Mouse (Mus musculus): ENCODE measurements at regions not wholly inside any gene's neighbourhood (a gene's known extent, or its start where the extent isn't known, plus 50 kb on each side); places are given as distances from the start of the nearest gene placed in this dataset.

DNA sequence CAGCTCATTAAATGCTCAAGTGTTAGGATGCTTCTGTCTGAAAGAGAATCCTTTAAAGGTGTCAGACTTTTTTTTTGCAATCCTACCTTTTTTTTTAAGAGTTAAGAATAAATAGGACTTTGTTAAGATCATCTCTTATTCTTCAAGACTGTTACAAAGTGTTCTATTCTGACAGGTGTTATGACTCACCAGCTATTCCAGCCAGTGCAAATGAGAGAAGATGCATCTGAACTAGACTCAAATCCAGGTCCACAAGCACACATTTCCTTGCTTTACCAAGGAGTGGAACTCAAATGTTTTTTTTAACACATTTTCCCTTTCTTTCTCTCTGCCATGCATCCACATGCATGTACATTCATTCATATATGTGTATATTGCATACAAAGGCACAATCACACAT is 98.4 kb upstream of the Atp10a start:
- no peak for DNase-seq (ENCODE audit: low spot score in 2 of 2)

DNA sequence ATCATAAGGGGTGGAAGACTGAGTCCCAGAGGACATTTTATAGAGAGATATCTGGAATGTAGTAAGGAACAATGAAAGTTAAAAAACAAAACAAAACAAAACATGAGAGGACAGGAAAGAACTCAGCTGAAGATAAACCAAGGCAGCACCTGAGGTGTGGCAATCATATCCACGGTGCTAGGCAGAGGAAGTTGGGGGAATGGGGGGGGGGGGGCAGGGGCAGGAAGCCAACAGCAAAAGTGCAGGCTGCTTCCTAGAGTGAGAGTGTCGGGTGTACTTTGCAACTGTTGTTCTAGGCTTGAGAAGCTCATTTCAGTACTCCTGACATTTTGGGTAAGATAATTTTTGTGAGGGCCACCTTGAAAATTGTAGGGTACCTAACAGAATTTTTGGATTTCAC is 87.2 kb upstream of the Atp10a start:
- peak; percentile 12 to 35 for DNase-seq (ENCODE audit: low spot score in 2 of 2)

DNA sequence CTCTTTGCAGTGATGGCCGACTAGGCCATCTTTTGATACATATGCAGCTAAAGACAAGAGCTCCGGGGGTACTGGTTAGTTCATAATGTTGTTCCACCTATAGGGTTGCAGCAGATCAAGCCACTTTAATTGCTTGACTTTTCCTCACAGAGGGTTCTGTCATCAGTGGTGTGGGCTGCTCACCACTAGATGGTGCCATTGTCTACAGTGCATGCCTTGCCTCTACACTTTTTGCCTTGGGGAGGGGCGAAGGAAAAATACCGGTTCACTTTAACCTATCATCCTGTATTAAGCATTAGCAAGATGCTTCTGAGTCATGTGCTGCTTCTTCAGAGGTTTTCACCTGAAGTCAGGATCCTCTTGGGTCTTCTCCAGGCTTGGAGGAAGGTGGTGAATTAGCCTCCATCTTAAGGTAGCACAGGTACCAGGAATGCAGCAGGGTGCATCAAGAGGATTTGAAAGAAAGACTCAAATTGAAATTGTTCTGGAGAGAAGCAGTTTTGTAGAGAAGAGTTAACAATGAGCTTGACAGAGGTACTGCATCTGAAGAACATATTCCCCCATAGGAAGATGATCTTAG is 71.6 kb upstream of the Atp10a start:
- peak; percentile 65 to 79 for DNase-seq (ENCODE audit: low spot score in 2 of 2)

DNA sequence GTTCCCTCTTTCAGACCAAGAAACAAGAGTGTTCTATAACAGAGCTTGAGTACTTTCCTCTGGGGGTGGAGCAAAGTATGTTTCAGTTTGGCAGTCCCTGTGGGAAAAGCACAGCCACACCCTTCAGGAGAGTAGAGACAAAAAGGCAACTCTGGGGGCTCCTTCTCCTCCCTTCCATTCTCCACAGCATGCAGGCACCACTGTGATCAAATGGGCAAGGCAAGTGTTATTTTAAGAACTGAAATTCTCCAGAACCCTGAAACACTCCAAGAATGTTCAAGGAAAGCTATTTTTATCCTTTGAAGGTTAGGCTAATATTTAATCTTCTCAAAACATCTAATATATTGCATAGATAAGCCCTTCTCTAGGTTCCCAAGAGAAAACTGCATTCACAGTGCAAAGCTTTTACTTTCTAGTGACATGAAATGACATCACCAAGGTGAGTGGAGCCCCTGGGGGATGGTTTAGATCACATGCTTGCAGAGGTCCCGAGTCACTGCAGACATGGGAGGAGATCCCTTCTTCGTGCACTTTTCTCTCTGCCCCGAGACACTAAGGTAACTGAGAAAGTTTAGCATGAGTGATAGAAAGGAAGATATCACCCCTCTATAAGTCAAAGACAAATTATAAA is 70.2 kb upstream of the Atp10a start:
- no peak for DNase-seq (ENCODE audit: low spot score in 2 of 2)

DNA sequence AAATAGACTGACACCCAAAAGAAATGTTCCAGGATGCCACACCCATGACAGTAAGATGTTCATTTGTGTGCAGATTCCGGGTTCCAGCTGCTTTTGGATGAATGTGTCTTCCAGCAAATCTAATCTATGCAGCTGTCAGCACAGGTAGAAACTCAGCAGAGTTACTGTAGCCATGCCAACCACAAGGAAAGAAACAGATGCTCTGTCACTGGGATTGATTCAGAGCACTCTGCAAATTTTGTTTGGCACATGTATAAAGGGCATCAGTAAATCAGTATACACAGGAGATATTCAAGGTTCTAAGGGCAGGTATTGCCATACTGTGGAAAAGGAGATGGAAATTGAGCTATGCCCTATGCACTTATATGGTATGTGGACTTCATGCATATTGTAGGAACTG is 60.0 kb upstream of the Atp10a start:
- no peak for DNase-seq (ENCODE audit: low spot score in 2 of 2)
